18 mouse cellular contexts compared by ENCODE assay signal in the genomic region with DNA sequence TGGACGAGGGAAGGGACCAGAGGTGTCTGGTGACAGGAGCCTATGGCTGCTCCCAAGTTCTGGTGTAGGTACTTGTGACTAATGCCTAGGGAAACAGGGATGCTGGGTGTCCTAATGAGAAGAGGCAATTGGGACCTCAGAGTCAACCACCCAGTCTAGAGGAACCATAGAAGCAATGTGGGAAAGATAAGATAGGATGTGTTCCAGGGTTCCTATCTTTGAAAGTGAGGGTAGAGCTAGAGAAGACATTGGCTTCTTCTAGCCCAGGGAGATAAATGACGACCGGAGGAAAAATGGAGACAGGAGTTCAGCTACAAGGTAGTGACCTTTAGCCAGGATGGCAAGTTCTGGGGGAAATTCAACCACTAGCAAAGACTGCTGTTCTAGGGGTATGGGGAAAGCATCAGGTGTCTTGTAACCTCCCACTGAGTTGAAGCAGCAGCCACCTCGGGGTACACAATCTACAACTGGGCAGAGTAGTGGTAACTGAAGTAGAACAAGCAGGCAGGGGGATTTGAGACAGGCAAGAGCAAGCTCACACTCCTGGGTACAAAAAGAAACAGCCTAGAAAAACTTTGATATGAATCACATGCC. TPM values are rescaled to one million over a fixed set of nuclear protein-coding genes. Genes with fewer than 3 reads are reported as not detected.
DNase-seq lines count a peak whose midpoint lies in the region; ATAC-seq and TF ChIP-seq lines count a peak whose summit lies in the region.
"Had no signal": no experiment of that assay in that cellular context is flagged by ENCODE, and none has a peak within 500 bp of the region (broad histone marks: within the 10 kb centered on the region; RNA-seq: fewer than 3 reads in every experiment).

No protein-coding gene starts in this region.

- peak overlapping the region; percentile 97 for H3K27ac ChIP-seq in heart, adult 2 months
- peak overlapping the region; percentile 70 for H3K27ac ChIP-seq in kidney, embryonic 15.5 days
- peak overlapping the region; percentile 43; the same call in 1 of the 2 replicates for H3K27ac ChIP-seq in embryonic facial prominence, embryonic 12.5 days
- H3K27ac ChIP-seq in limb, embryonic 15.5 days: 0 out of 2 replicates have a peak overlapping the region, but pooled peaks have one; percentile 33
- no peak overlapping the region for H3K27ac ChIP-seq in layer of hippocampus, adult 2 months
- no peak overlapping the region for H3K27ac ChIP-seq in intestine, embryonic 16.5 days (ENCODE audit: low read length)
- H3K27ac ChIP-seq: hindbrain, postnatal 0 days; stomach, postnatal 0 days had no signal

- ATAC-seq in kidney, embryonic 15.5 days (replicated peaks; ENCODE audit: low FRiP score): peak; percentile 55; the same call in 1 of the 2 replicates
- ATAC-seq in embryonic facial prominence, embryonic 12.5 days (ENCODE audit: insufficient number of reproducible peaks, insufficient read depth, low FRiP score, low TSS enrichment): no peak
- ATAC-seq in limb, embryonic 15.5 days (ENCODE audit: insufficient number of reproducible peaks, low FRiP score, low TSS enrichment, low read depth): no peak
- no peak for ATAC-seq in intestine, embryonic 16.5 days
- ATAC-seq: hindbrain, postnatal 0 days; liver, postnatal 0 days had no signal

- no peak for TF ChIP-seq CTCF in heart, adult 2 months (IDR thresholded peaks at IDR 0.05)
- no peak for TF ChIP-seq CTCF in layer of hippocampus, adult 2 months (conservative IDR thresholded peaks at IDR 0.05)

- peaks cover 9% of the 10 kb centered on the region for H3K36me3 ChIP-seq in heart, adult 2 months (ENCODE audit: control insufficient read depth, insufficient read depth, low read length)
- H3K36me3 ChIP-seq in kidney, embryonic 15.5 days: no peaks in the 10 kb centered on the region
- H3K36me3 ChIP-seq in embryonic facial prominence, embryonic 12.5 days: no peaks in the 10 kb centered on the region
- H3K36me3 ChIP-seq in limb, embryonic 15.5 days: no peaks in the 10 kb centered on the region
- H3K36me3 ChIP-seq in intestine, embryonic 16.5 days (ENCODE audit: control insufficient read depth, insufficient read depth, low read length): no peaks in the 10 kb centered on the region

- no peaks in the 10 kb centered on the region for H3K9me3 ChIP-seq in kidney, embryonic 15.5 days (replicated peaks)
- no peaks in the 10 kb centered on the region for H3K9me3 ChIP-seq in embryonic facial prominence, embryonic 12.5 days
- no peaks in the 10 kb centered on the region for H3K9me3 ChIP-seq in limb, embryonic 15.5 days
- no peaks in the 10 kb centered on the region for H3K9me3 ChIP-seq in intestine, embryonic 16.5 days (ENCODE audit: control insufficient read depth, low read length)
- H3K9me3 ChIP-seq: megakaryocyte, embryonic 14.5 days had no signal

- no peak for TF ChIP-seq POLR2A in heart, adult 2 months (IDR thresholded peaks at IDR 0.05; ENCODE audit: insufficient read depth, low read depth, low read length)

- H3K27me3 ChIP-seq in heart, adult 2 months (ENCODE audit: control insufficient read depth, insufficient read depth, low read length): no peaks in the 10 kb centered on the region
- no peaks in the 10 kb centered on the region for H3K27me3 ChIP-seq in kidney, embryonic 15.5 days
- no peaks in the 10 kb centered on the region for H3K27me3 ChIP-seq in embryonic facial prominence, embryonic 12.5 days
- no peaks in the 10 kb centered on the region for H3K27me3 ChIP-seq in limb, embryonic 15.5 days
- no peaks in the 10 kb centered on the region for H3K27me3 ChIP-seq in intestine, embryonic 16.5 days (replicated peaks; ENCODE audit: control insufficient read depth, insufficient read depth, low read length)
- H3K27me3 ChIP-seq: CH12.LX had no signal

- peak overlapping the region; percentile 34 for H3K4me3 ChIP-seq in heart, adult 2 months
- H3K4me3 ChIP-seq in kidney, embryonic 15.5 days (replicated peaks): no peak overlapping the region
- H3K4me3 ChIP-seq in embryonic facial prominence, embryonic 12.5 days: no peak overlapping the region
- 0 out of 2 replicates have a peak overlapping the region, but pooled peaks have one; percentile 1 for H3K4me3 ChIP-seq in limb, embryonic 15.5 days
- no peak overlapping the region for H3K4me3 ChIP-seq in layer of hippocampus, adult 2 months
- no peak overlapping the region for H3K4me3 ChIP-seq in intestine, embryonic 16.5 days (ENCODE audit: low read length)
- H3K4me3 ChIP-seq: megakaryocyte, embryonic 14.5 days had no signal

- intact Hi-C loops in heart, adult 2 months (cut with DNase I): no loop called here
- intact Hi-C loops in heart, postnatal 14 days (cut with DNase I): no loop called here

- H3K4me2 ChIP-seq in kidney, embryonic 15.5 days: no peak overlapping the region
- H3K4me2 ChIP-seq in embryonic facial prominence, embryonic 12.5 days (replicated peaks): no peak overlapping the region
- H3K4me2 ChIP-seq in limb, embryonic 15.5 days: no peak overlapping the region
- H3K4me2 ChIP-seq in intestine, embryonic 16.5 days (ENCODE audit: low read depth, low read length): no peak overlapping the region

- H3K9ac ChIP-seq in heart, adult 2 months (ENCODE audit: low read depth, low read length): peak overlapping the region; percentile 84
- H3K9ac ChIP-seq in kidney, embryonic 15.5 days: no peak overlapping the region
- H3K9ac ChIP-seq in embryonic facial prominence, embryonic 12.5 days: no peak overlapping the region
- H3K9ac ChIP-seq in limb, embryonic 15.5 days: no peak overlapping the region
- no peak overlapping the region for H3K9ac ChIP-seq in intestine, embryonic 16.5 days (ENCODE audit: low read depth, low read length)
- H3K9ac ChIP-seq: liver, postnatal 0 days had no signal

- WGBS in heart, adult 2 months: 55% methylated on average over 4 of the region's 4 CpGs
- 43% methylated on average over 4 of the region's 4 CpGs for WGBS in kidney, embryonic 15.5 days
- WGBS in embryonic facial prominence, embryonic 12.5 days: 69% methylated on average over 4 of the region's 4 CpGs
- 65% methylated on average over 4 of the region's 4 CpGs for WGBS in limb, embryonic 15.5 days
- 79% methylated on average over 4 of the region's 4 CpGs for WGBS in intestine, embryonic 16.5 days

- no peak for TF ChIP-seq EP300 in heart, adult 2 months (IDR thresholded peaks at IDR 0.05; ENCODE audit: insufficient read depth, low read depth, low read length)

- H3K79me2 ChIP-seq in heart, adult 2 months (replicated peaks; ENCODE audit: control insufficient read depth, insufficient read depth, low read length): no peaks in the 10 kb centered on the region

- DNase-seq in heart, adult 2 months: no peak
- no peak for DNase-seq in heart, postnatal 14 days
- no peak for DNase-seq in kidney, adult 9 months
- DNase-seq in layer of hippocampus, adult 2 months (ENCODE audit: low spot score in 2 of 2): no peak
- DNase-seq: adrenal gland, postnatal 36 days; cerebellum, adult 18-20 months; cerebellum, postnatal 25 days; liver, postnatal 0 days; lung, postnatal 14 days; right cerebral cortex, postnatal 4 days had no signal

- H3K4me1 ChIP-seq in heart, adult 2 months (ENCODE audit: control insufficient read depth, insufficient read depth, low read length): peaks cover 3% of the 10 kb centered on the region; the same call in 1 of the 2 replicates
- H3K4me1 ChIP-seq in kidney, embryonic 15.5 days: peaks cover 33% of the 10 kb centered on the region
- peaks cover 14% of the 10 kb centered on the region; the same call in 1 of the 2 replicates for H3K4me1 ChIP-seq in embryonic facial prominence, embryonic 12.5 days
- peaks cover 8% of the 10 kb centered on the region; the same call in 1 of the 2 replicates for H3K4me1 ChIP-seq in limb, embryonic 15.5 days
- H3K4me1 ChIP-seq in intestine, embryonic 16.5 days (ENCODE audit: control insufficient read depth, insufficient read depth, low read length): no peaks in the 10 kb centered on the region

RNA-seq across cellular contexts. Expression of gene Srl, which starts 20.4 kb away (rescaled TPM):
- 100 to 1,000 TPM; 771 to 870 TPM for total RNA-seq in heart, adult 2 months (2021)
- 276 and 575 TPM in 2 replicates for polyA plus RNA-seq in heart, adult 2 months (2012; rRNA removed)
- 1,000 to 10,000 TPM; 1,039 to 1,112 TPM for total RNA-seq in heart, postnatal 14 days (2021)
- 19.2 and 23.8 TPM in 2 replicates for polyA plus RNA-seq in kidney, embryonic 15.5 days (2015; fragmentation: Nextera tagmentation; extraction: Ambion mirVana)
- 29.5 and 31.9 TPM in 2 replicates for polyA plus RNA-seq in embryonic facial prominence, embryonic 12.5 days (2016; fragmentation: Nextera tagmentation; extraction: Ambion mirVana)
- polyA plus RNA-seq in limb, embryonic 15.5 days (2015; fragmentation: Nextera tagmentation; extraction: Ambion mirVana): 36.8 and 81.2 TPM in 2 replicates
- total RNA-seq in layer of hippocampus, adult 2 months (2021): 10 to 100 TPM; 13.2 to 14.9 TPM
- polyA plus RNA-seq in intestine, embryonic 16.5 days (2015; fragmentation: Nextera tagmentation; extraction: Ambion mirVana): 8.0 and 8.5 TPM in 2 replicates

RNA-seq across cellular contexts. Expression of gene Tfap4, which starts 38.5 kb away (rescaled TPM):
- 1 to 10 TPM; 3.2 to 3.4 TPM for total RNA-seq in heart, adult 2 months (2021)
- 2.4 and 2.9 TPM in 2 replicates for polyA plus RNA-seq in heart, adult 2 months (2012; rRNA removed)
- total RNA-seq in heart, postnatal 14 days (2021): 1 to 10 TPM; 3.0 to 3.1 TPM
- 24.6 and 25.7 TPM in 2 replicates for polyA plus RNA-seq in kidney, embryonic 15.5 days (2015; fragmentation: Nextera tagmentation; extraction: Ambion mirVana)
- polyA plus RNA-seq in embryonic facial prominence, embryonic 12.5 days (2016; fragmentation: Nextera tagmentation; extraction: Ambion mirVana): 27.8 and 31.5 TPM in 2 replicates
- 20.4 and 20.7 TPM in 2 replicates for polyA plus RNA-seq in limb, embryonic 15.5 days (2015; fragmentation: Nextera tagmentation; extraction: Ambion mirVana)
- total RNA-seq in layer of hippocampus, adult 2 months (2021): 1 to 10 TPM; 5.3 to 6.8 TPM
- polyA plus RNA-seq in intestine, embryonic 16.5 days (2015; fragmentation: Nextera tagmentation; extraction: Ambion mirVana): 23.0 and 26.5 TPM in 2 replicates

Comparison
In these comparisons a context has a peak if more than half of its experiments do, and no peak if none do; other contexts are left out.
1. H3K27ac ChIP-seq: peak in heart, adult 2 months (single experiment), kidney, embryonic 15.5 days (single experiment), embryonic facial prominence, embryonic 12.5 days (single experiment) and limb, embryonic 15.5 days (single experiment); none in layer of hippocampus, adult 2 months (single experiment) and intestine, embryonic 16.5 days (single experiment).
2. H3K4me3 ChIP-seq: peak in heart, adult 2 months (single experiment) and limb, embryonic 15.5 days (single experiment); none in kidney, embryonic 15.5 days (single experiment), embryonic facial prominence, embryonic 12.5 days (single experiment), layer of hippocampus, adult 2 months (single experiment) and intestine, embryonic 16.5 days (single experiment).